Mouse (Mus musculus): ENCODE measurements around the gene Tmem132d.

DNA sequence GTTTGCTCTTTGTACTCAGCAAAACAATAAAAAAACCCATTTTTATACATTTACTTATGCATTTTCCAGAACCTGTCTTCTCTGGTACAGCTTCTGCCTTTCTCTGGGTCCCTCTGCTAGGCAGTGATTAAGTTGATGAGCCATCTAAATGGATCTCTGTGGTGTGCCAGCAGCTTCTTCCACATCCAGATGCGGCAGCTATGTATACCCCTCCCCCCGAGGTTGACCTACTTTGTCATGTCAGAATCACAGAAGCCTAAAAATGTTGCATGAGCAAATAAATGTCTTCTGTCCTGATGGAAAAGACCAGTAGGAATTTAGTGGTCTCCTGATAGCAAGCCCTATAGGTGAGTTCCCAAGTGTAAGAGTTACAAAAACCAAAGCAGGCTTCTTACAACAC lies 601.1 kb downstream of the Tmem132d start:
- no peak for TF ChIP-seq CTCF (IDR thresholded peaks at IDR 0.05; ENCODE audit: borderline replicate concordance, insufficient read depth, low read length)
- no peak for TF ChIP-seq POLR2A (IDR thresholded peaks at IDR 0.05; ENCODE audit: low read depth, low read length)

Measured in embryonic fibroblast, embryonic 13.5 days (primary cell).